Mouse (Mus musculus): Measurements from ENCODE around the gene Mindy1. TPM values are rescaled to one million over a fixed set of nuclear protein-coding genes. Genes with fewer than 3 reads are reported as not detected.

The Mindy1 gene
- polyA plus RNA-seq, 1 experiment from 2014 or later, result 39.8 TPM

DNA sequence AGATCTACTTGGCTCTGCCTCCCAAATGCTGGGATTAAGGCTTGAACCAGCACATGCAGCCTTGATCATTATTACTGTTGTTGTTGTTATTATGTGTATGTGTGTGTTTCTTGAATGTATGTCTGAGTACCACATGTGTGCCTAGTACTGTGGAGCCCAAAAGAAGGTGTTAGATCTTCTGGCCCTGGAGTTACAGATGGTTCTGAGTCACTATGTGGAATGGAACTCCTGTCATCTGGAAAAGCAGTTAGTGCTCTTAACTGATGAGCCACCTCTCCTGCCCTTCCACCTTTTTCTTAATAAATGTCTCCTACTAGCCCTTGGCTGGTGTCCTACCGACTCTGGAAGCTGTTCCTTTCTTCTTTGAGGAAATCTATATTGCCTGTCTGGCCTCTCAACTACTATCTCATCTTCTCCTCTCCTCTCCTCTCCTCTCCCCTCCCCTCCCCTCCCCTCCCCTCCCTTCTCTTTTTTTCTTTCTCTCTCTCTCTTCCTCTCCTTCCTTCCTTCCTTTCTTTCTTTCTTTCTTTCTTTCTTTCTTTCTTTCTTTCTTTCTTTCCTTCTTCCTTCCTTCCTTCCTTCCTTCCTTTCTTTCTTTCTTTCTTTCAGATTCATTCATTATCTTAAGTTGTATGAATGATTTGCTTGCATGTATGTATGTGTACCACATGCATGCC is 33.3 kb upstream of the Mindy1 start:
- no peak for ATAC-seq (ENCODE audit: low FRiP score)
- no peaks in the 10 kb centered on the region for H3K27me3 ChIP-seq
- no peaks in the 10 kb centered on the region for H3K9me3 ChIP-seq
- H3K4me3 ChIP-seq (replicated peaks), result no peak overlapping the region
- no peak overlapping the region for H3K9ac ChIP-seq
- 78% methylated on average over 1 of the region's 1 CpGs for WGBS
- peaks cover 10% of the 10 kb centered on the region; the same call in 1 of the 2 replicates for H3K36me3 ChIP-seq (replicated peaks)
- H3K27ac ChIP-seq, result no peak overlapping the region
- H3K4me1 ChIP-seq, result no peaks in the 10 kb centered on the region
- no peak overlapping the region for H3K4me2 ChIP-seq

DNA sequence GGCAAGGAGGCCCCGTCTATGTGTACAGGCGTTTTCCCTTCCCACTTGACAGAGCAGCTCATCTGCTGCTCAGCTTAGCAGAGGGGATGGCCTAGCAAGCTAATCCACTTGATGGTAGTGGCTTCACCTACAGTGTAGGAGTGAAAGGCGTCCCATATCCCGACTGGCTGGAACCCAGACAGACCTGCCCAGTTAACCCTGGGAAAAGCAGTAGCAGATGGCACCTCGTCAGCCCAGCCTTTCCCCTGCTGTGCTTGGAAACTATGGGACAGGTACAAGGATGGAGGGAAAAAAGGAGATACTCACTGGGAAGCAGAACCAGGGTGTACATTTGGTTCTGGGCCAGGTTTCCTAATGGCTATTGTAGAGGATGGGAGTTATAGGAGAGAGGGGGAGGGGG is 30.8 kb upstream of the Mindy1 start:
- WGBS, result 88% methylated on average over 5 of the region's 5 CpGs
- ATAC-seq (ENCODE audit: low FRiP score), result no peak
- Histone ChIP-seq H3K36me3 (replicated peaks) (peaks cover 32% of the 10 kb centered on the region), H3K27me3 (no peaks in the 10 kb centered on the region), H3K9ac (no peak overlapping the region), H3K4me3 (replicated peaks) (no peak overlapping the region), H3K4me1 (no peaks in the 10 kb centered on the region), H3K9me3 (no peaks in the 10 kb centered on the region), H3K27ac (no peak overlapping the region), H3K4me2 (no peak overlapping the region)

DNA sequence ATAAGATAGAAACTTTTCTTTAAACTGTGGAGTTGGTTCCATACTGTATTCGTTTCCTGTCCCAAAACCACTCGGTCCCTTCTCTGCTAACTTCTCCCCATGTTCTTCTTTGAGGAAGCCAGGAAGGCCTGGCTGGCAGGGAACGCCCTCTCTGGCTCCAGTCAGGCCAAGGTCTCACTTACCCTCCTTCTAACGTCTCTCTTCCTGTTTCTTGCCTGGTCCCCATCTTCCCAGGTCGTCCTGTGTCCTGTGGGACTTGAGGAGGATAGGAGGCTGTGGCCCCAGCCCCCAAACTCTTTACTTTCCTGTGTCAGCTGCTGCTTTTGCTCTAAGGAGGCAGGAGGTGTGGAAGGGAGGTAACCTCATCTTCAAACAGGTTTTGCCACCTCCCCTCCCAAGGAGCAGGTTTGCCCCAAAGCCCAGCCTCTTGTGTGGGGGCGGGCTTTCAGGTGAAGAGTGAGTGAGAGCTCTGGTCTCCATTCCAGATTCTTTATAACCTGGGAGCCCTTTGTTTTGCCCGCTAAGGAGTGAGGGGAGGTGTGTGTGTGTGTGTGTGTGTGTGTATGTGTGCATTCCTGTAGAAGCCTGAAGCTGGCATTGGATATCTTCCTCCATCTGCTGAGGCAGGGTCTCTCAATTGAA is 30.2 kb upstream of the Mindy1 start, which contains the start of gene Bnipl:
Gene Bnipl, minus strand, starts transcription at position 411 of the 642 bp plus-strand sequence.
- Histone ChIP-seq H3K27me3 (no peaks in the 10 kb centered on the region), H3K36me3 (replicated peaks) (peaks cover 34% of the 10 kb centered on the region), H3K9me3 (no peaks in the 10 kb centered on the region), H3K4me1 (no peaks in the 10 kb centered on the region), H3K27ac (no peak within 1 kb of the TSS), H3K4me3 (replicated peaks) (no peak within 1 kb of the TSS), H3K9ac (no peak within 1 kb of the TSS), H3K4me2 (no peak within 1 kb of the TSS)
- ATAC-seq (ENCODE audit: low FRiP score), result no peak
- 64% methylated on average over 7 of the region's 7 CpGs for WGBS

DNA sequence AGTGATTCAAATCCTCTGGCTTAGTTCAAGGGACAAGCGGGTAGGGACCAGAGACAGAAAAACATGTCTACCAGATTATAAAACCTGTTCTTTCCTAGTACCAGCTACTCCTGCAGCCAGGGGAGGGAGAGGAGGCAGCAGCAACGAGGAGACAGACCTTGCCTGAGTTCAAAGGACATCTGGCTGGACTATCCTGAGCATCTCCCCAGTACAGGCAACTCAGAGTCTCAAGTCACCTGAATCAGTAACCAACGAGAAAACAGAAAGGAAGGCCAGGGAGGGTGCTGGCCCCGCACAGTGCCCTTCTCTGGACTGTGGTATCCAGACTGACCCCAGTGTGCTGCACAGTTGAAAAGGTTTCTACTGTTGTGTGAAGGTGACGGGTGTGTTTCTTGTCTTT is 24.2 kb upstream of the Mindy1 start:
- H3K4me2 ChIP-seq, result no peak overlapping the region
- no peak overlapping the region for H3K4me3 ChIP-seq (replicated peaks)
- H3K4me1 ChIP-seq, result no peaks in the 10 kb centered on the region
- peaks cover 77% of the 10 kb centered on the region for H3K36me3 ChIP-seq (replicated peaks)
- no peak overlapping the region for H3K27ac ChIP-seq
- WGBS, result 86% methylated on average over 5 of the region's 5 CpGs
- no peak overlapping the region for H3K9ac ChIP-seq
- no peak for ATAC-seq (ENCODE audit: low FRiP score)
- H3K9me3 ChIP-seq, result no peaks in the 10 kb centered on the region
- no peaks in the 10 kb centered on the region for H3K27me3 ChIP-seq

DNA sequence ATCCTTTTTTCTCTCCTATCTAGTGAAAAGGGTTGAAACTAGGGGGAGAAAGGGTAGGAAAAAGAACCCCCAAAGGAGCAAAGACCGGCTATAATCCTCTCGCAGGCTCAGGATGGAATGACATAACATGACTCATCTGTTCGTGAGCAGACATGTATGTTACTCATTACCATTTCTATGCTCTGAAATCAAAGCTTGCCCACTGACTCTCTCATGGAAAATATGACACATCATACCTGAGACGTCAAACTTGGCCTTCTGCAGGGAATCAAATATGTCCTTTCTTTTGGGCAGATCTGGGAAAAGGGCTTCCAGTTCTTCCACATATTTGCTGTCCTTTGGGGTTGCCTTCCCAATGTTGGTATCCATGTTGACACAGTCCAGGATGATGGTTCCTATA is 19.2 kb upstream of the Mindy1 start:
- Histone ChIP-seq H3K9ac (no peak overlapping the region), H3K27ac (no peak overlapping the region), H3K4me2 (no peak overlapping the region), H3K4me3 (replicated peaks) (no peak overlapping the region), H3K9me3 (no peaks in the 10 kb centered on the region), H3K4me1 (no peaks in the 10 kb centered on the region), H3K27me3 (no peaks in the 10 kb centered on the region), H3K36me3 (replicated peaks) (peaks cover 72% of the 10 kb centered on the region)
- WGBS, result 89% methylated on average over 4 of the region's 4 CpGs
- ATAC-seq (ENCODE audit: low FRiP score), result no peak

DNA sequence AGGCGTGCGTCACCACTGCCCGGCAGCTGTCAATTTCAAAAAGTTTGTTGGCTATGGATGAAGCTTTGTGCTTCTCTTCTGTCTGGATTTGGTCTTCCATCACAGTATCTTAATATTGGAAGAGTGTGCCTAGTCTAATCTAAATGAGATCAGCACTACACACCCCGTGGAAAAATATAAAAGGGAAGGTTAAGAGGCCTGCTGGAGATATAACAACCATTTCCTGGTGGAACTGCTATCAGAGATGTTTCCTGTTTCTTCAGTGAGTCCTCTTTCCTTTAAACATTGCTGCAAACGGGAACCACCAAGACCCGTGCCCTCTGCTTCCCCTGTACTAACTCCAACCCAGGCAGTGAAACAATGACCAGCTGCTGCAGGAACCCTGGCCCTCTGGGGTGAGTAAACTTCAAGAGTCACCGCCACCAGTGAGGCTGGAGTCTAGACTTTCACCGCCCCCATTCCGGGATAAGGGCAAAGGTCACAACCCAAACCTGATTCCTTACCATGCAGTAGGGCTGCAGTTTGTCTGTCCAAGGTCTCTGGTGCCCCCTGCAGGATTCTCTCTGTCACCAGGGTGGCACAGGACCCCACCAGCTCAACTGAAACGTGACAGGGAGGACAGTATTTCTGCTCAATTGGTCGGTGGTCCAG is 17.9 kb upstream of the Mindy1 start:
- H3K9ac ChIP-seq, result no peak overlapping the region
- WGBS, result 51% methylated on average over 11 of the region's 11 CpGs
- H3K27me3 ChIP-seq, result no peaks in the 10 kb centered on the region
- no peak for ATAC-seq (ENCODE audit: low FRiP score)
- H3K9me3 ChIP-seq, result no peaks in the 10 kb centered on the region
- peaks cover 72% of the 10 kb centered on the region for H3K36me3 ChIP-seq (replicated peaks)
- no peak overlapping the region for H3K27ac ChIP-seq
- H3K4me3 ChIP-seq (replicated peaks), result no peak overlapping the region
- no peaks in the 10 kb centered on the region for H3K4me1 ChIP-seq
- H3K4me2 ChIP-seq, result no peak overlapping the region

DNA sequence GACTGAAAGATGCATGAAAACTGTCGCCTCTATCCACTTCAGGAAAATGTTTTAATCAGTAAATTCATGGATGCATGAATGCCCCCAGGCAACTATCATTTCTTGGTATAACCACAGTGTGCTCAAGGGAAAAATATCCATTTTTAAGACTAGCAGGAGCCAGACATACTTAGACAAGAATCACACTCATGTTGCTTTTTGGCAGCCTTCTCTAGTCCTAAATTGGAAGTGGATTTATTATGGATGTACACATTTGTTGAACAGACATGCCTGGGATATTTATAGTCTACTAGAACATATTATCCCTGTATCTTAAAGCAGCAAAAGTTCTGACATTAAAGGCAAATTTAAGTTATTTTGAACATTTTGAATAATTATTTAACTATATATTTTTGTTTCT is 16.4 kb upstream of the Mindy1 start:
- Histone ChIP-seq H3K27ac (no peak overlapping the region), H3K9ac (no peak overlapping the region), H3K4me1 (no peaks in the 10 kb centered on the region), H3K4me3 (replicated peaks) (no peak overlapping the region), H3K36me3 (replicated peaks) (peaks cover 63% of the 10 kb centered on the region), H3K9me3 (no peaks in the 10 kb centered on the region), H3K27me3 (no peaks in the 10 kb centered on the region), H3K4me2 (no peak overlapping the region)
- ATAC-seq (ENCODE audit: low FRiP score), result no peak
- 83% methylated on average over 1 of the region's 1 CpGs for WGBS

DNA sequence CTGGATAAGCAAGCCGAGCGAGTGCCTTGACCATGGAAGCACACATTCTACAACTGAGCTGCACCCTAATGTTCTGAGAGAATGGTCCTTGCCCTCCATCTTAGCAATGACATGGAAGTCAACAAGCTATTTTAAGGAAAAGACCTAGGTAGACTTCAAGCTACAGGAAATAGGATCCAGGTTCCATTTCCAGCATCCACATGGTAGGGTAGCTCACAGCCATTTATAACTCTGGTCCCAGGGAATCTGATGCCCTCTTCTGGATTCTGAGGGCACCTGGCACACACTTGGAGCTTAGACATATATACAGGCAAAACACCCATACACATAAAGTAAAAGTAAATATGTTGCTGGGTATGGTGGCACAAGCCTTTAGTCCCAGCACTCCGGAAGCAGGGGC is 15.1 kb upstream of the Mindy1 start:
- ATAC-seq (ENCODE audit: low FRiP score), result no peak
- H3K9me3 ChIP-seq, result no peaks in the 10 kb centered on the region
- no peaks in the 10 kb centered on the region for H3K4me1 ChIP-seq
- H3K4me2 ChIP-seq, result no peak overlapping the region
- H3K27ac ChIP-seq, result no peak overlapping the region
- no peak overlapping the region for H3K9ac ChIP-seq
- no peak overlapping the region for H3K4me3 ChIP-seq (replicated peaks)
- no peaks in the 10 kb centered on the region for H3K27me3 ChIP-seq
- WGBS, result 94% methylated on average over 3 of the region's 3 CpGs
- H3K36me3 ChIP-seq (replicated peaks), result peaks cover 55% of the 10 kb centered on the region

DNA sequence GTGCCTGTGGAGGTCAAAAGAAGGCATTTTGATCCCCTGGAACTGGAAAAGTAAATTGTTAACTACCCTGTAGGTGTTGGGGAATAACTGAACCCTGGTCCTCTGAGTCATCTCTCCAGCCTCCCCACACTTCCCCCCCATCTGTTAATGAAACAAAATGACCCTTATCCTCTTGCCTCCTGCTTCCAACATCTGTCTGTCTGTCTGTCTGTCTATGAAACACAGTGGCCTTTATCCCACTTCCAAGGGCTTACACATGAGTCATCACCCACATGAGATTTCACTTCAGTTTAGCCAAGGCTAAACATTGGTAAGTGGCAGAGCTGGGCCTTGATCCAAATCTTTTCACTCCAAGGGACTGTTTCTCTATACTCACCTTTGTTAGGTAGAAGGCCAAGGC is 13.3 kb upstream of the Mindy1 start:
- Histone ChIP-seq H3K4me3 (replicated peaks) (no peak overlapping the region), H3K4me2 (no peak overlapping the region), H3K36me3 (replicated peaks) (peaks cover 39% of the 10 kb centered on the region), H3K27ac (no peak overlapping the region), H3K27me3 (no peaks in the 10 kb centered on the region), H3K9me3 (no peaks in the 10 kb centered on the region), H3K4me1 (no peaks in the 10 kb centered on the region), H3K9ac (no peak overlapping the region)
- ATAC-seq (ENCODE audit: low FRiP score), result no peak

DNA sequence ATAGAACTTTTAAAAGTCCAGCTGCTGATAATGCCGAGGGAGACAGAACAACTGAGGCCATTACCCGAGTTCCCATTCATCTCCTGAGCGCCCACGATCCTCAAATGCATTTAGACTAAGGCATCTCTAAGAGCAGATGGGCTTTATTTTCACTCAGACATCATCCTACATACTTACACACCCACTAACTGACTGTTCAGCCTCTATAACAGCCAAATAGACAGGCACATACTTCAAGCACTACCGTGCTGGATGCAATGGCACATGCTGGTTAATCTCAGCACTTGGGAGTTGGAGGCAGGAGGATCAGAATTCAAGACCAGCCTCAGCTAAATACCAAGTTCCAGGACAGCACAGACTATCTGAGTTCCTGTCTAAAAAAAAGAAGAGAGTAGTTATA is 11.4 kb upstream of the Mindy1 start:
- WGBS, result 87% methylated on average over 5 of the region's 5 CpGs
- Histone ChIP-seq H3K4me3 (replicated peaks) (no peak overlapping the region), H3K27ac (no peak overlapping the region), H3K9me3 (no peaks in the 10 kb centered on the region), H3K4me2 (no peak overlapping the region), H3K4me1 (no peaks in the 10 kb centered on the region), H3K27me3 (no peaks in the 10 kb centered on the region), H3K36me3 (replicated peaks) (peaks cover 25% of the 10 kb centered on the region), H3K9ac (no peak overlapping the region)
- no peak for ATAC-seq (ENCODE audit: low FRiP score)

DNA sequence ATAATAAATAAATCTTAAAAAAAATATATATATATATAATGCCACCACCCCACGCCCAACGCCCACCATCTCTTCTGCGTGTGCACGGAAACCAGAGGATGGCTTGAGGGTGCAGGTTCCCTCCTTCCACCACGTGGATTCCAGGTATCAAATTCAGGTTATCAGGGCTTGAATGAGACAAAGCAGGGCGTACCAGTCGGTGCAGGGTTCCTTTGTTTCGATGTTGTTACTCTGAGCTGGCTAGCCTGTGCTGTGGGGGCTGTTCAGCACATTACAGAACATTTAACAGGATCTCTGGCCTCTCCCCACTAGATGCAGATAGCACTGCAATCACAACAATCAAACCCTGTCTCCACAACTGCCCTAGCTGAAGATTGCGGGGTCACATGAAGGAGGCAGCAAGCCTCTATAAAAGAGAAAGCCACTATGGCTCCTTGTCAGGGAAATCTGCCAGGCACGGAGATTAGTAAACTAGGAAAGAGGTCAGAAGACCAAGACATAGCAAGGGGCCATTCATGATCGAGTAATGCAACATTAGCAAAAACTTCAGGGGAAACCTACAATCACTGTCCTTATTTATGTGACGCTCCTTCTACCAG is 10.3 kb upstream of the Mindy1 start:
- Histone ChIP-seq H3K4me2 (no peak overlapping the region), H3K9ac (no peak overlapping the region), H3K27ac (no peak overlapping the region), H3K36me3 (replicated peaks) (peaks cover 19% of the 10 kb centered on the region), H3K4me1 (no peaks in the 10 kb centered on the region), H3K4me3 (replicated peaks) (no peak overlapping the region), H3K9me3 (no peaks in the 10 kb centered on the region), H3K27me3 (no peaks in the 10 kb centered on the region)
- no peak for ATAC-seq (ENCODE audit: low FRiP score)
- 84% methylated on average over 12 of the region's 12 CpGs for WGBS

DNA sequence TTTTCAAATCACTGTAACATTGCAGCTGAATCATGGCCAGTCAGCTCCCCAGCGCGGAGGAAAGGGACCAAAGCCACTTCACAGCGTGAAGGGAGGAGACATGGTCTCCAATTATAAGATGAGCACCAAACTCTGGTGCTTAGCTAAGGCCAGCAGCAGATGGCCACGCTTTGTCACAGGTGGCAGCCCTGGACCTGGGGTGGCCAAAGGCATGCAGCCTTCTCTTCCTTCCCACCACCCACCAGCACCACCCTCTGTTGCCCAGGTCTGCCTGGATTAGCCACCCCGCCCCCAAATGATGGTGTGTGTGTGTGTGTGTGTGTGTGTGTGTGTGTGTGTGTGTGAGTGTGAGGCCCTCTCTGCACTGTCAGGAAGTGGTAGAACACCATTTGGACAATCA is 7.7 kb upstream of the Mindy1 start:
- Histone ChIP-seq H3K4me3 (replicated peaks) (no peak overlapping the region), H3K27ac (no peak overlapping the region), H3K36me3 (replicated peaks) (peaks cover 4% of the 10 kb centered on the region; the same call in 1 of the 2 replicates), H3K4me1 (no peaks in the 10 kb centered on the region), H3K9ac (no peak overlapping the region), H3K27me3 (no peaks in the 10 kb centered on the region), H3K9me3 (no peaks in the 10 kb centered on the region), H3K4me2 (no peak overlapping the region)
- no peak for ATAC-seq (ENCODE audit: low FRiP score)
- 96% methylated on average over 5 of the region's 5 CpGs for WGBS

All from forebrain, embryonic 12.5 days (tissue).